Mouse (Mus musculus) neutrophil, adult 65 days (primary cell): ENCODE measurements around the gene Oas1c. TPM values are rescaled to one million over a fixed set of nuclear protein-coding genes. Genes with fewer than 3 reads are reported as not detected.

ENCODE experiments used
- total RNA-seq: library from RNA; stranded (reverse); gene quantifications from 2 replicates; pipeline ENCODE4 v1.2.4, GENCODE M21; 2023

Gene Oas1c
- total RNA-seq: 1.9 and 3.5 TPM in 2 replicates

GRCm38 (mm10) chr5:120811951-120812819, at the start of gene Oas1c:
Gene Oas1c (minus strand): TSS chr5:120812514.

DNA sequence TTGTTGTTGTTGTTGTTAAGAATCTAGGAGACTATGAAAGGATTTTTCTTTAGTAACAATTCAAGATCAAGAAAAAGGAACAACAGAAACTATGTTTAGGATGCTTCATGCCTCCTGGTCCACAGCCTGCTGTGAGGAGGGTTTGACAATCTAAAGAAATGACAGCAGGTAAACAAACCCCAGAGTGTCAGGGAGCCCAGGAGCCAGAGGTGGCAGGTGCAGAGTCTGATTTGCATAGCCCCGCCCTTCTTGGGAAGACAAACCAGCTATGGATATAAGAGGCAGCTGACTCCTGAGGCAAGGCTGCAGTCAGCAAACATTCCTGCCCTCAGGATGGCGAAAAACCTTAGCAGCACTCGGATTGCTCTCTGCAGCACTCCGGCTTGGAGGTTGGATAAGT, 48.8 kb upstream of the Oas1c start, which contains the start of gene Oas1h:
TSS of gene Oas1h (plus strand) at position 301 of the 400 bp plus-strand sequence.

DNA sequence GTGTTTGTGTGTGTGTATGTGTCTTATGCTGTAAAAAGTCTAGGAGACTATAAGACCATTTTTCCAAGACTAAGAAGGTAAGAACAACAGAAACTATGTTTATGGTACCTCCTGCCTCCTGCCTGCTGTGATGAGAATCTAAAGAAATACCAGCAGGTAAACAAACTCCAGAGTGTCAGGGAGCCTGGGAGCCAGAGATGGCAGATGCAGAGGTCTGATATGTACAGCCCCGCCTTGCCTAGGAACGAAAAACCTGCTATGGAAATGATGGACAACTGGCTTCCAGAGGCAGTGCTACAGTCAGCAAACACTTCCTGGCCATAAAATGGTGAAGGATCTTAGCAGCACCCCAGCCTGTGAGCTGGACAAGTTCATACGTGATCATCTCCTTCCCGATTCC, 34.8 kb upstream of the Oas1c start, which contains the start of gene Oas1f:
TSS of gene Oas1f (plus strand) at position 301 of the 400 bp plus-strand sequence.

GRCm38 (mm10) chr5:120795480-120796034, 16.8 kb downstream of the Oas1c start, which contains the start of gene Oas1e:
Gene Oas1e (minus strand): TSS chr5:120795530.

GRCm38 (mm10) chr5:120777478-120777877, 34.8 kb downstream of the Oas1c start, which contains the start of gene Oas3:
Gene Oas3 (minus strand): TSS chr5:120777661.

Other genes with a start within 250 kb of the Oas1c start
- 36.3 and 43.6 TPM in 2 replicates for gene Tpcn1, start 223.8 kb downstream of the Oas1c start, total RNA-seq
- gene Iqcd, start 223.5 kb downstream of the Oas1c start, total RNA-seq: not detected in 2 replicates
- gene Rita1, start 199.9 kb downstream of the Oas1c start, total RNA-seq: 1.0 and 1.7 TPM in 2 replicates
- 50.8 and 56.9 TPM in 2 replicates for gene Ddx54, start 199.8 kb downstream of the Oas1c start, total RNA-seq
- gene Cfap73, start 178.3 kb downstream of the Oas1c start, total RNA-seq: not detected in 2 replicates
- gene Rasal1, start 163.7 kb downstream of the Oas1c start, total RNA-seq: 0.66 and 1.3 TPM in 2 replicates
- gene Dtx1, start 100.6 kb downstream of the Oas1c start, total RNA-seq: 0.43 and 0.76 TPM in 2 replicates
- gene Oas2, start 62.7 kb downstream of the Oas1c start, total RNA-seq: 4.9 and 8.2 TPM in 2 replicates
- 9.8 and 22.2 TPM in 2 replicates for gene Oas3, start 34.9 kb downstream of the Oas1c start, total RNA-seq
- gene Oas1e, start 17.0 kb downstream of the Oas1c start, total RNA-seq: not detected in 2 replicates
- gene Oas1f, start 34.9 kb upstream of the Oas1c start, total RNA-seq: not detected in 2 replicates
- gene Oas1h, start 48.9 kb upstream of the Oas1c start, total RNA-seq: not detected in 2 replicates
- gene Oas1g, start 75.1 kb upstream of the Oas1c start, total RNA-seq: 0.54 and 1.6 TPM in 2 replicates
- gene Oas1a, start 95.0 kb upstream of the Oas1c start, total RNA-seq: 2.8 and 10.6 TPM in 2 replicates
- gene Oas1d, start 102.0 kb upstream of the Oas1c start, total RNA-seq: not detected in 2 replicates
- gene Rph3a, start 197.6 kb upstream of the Oas1c start, total RNA-seq: 0.35 and 0.41 TPM in 2 replicates